Mouse (Mus musculus) megakaryocyte, adult 5-6 weeks (primary cell): ENCODE data around the gene Tarbp2. TPM values are rescaled to one million over a fixed set of nuclear protein-coding genes. Genes with fewer than 3 reads are reported as not detected.
A peak's percentile ranks its signal among the peaks of the same experiment; 100 is the strongest.

Source experiments
- ATAC-seq: 2 replicates; pipeline ENCODE4 v1.8.0; 2016; ENCODE audit warnings: mild to moderate bottlenecking, inconsistent platforms; ENCODE audit not compliant: poor library complexity, severe bottlenecking
- total RNA-seq, 2 experiments: library from RNA; stranded (forward) in 1 of 2; stranded (reverse) in 1 of 2; fragments of 153-499, 151-499 nt in 1 of 2; fragments of 221-1000, 200-1000 nt in 1 of 2; gene quantifications; 2 replicates each; pipeline versions ENCODE4 v1.2.3 to v1.2.4; 2015 to 2017

Tarbp2 gene
- total RNA-seq (2015) (10.7 and 14.1 TPM in 2 replicates), total RNA-seq (2017) (19.4 and 21.2 TPM in 2 replicates)

DNA sequence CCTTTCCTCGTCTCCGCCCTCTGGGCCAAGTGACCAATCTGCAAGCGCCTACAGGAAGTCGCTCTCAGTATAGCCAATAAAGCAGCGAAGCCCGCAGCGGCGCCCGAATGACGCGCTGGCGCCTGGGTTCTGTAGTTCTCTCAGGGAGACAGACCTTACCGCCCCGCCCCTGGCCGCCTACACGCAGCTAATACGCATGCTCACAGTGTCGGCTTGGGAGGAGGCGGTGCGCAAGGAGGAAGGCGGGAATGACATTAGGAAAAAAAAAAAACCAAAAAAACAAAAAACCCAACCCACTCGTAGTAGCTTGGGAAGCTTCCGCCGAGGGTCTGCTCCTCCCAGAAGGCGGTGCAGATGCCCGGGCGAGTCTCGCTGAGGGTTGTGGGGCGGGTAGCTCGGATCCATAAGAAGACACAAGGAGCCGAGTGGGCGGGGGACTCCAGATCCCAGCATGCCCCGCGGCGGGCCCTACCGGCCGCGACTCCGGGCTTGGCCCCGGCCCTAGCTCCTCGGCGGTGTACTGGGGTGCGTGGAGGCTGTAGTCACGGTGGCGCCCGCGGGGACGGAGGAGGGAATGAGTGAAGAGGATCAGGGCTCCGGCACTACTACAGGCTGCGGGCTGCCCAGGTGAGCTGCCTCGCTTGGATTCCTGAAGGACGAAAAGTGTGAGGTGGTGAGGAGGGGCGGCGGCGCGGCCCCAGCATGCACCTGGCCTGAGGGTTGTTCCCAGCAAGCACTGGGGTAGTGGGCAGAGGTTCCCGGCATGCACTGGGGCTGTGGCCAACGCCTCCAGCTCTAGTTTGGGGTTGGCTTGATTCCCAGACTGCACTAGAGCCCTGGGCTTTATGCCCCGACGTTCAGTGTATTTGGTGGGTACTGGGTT, at the start of gene Tarbp2:
TSS of gene Tarbp2 (plus strand) at position 217 of the 883 bp plus-strand sequence.
- ATAC-seq: peak; percentile 81

DNA sequence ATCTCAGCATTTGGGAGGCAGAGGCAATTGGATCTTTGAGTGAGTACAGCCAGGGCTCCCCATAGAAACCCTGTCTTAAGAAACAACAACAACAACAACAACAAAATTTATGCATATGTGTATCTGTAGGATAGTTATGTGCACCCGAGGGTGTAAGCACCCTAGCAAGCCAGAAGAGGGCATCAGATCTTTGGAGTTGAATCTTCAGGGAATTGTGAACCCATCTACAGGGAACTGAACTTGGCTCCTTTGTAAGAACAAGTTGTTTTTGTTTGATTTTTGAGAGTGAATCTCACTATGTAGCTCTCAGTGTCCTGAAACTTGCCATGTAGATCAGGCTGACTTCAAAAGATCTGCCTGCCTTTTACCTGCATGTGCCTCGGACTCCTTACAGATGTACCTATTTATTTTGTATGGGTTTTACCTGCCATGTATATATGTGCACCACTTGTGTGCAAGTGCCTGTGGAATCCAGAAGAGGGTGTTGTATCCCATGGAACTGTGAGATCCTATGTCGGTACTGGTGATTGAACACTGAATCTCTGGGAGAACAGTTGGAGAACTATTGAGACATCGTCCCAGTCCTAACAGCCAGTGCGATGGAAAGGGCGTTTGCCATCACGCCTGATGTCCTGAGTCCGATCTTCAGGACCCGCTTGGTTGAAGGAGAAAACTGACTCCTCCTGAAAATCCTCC, 49.2 kb upstream of the Tarbp2 start:
- ATAC-seq: no peak

DNA sequence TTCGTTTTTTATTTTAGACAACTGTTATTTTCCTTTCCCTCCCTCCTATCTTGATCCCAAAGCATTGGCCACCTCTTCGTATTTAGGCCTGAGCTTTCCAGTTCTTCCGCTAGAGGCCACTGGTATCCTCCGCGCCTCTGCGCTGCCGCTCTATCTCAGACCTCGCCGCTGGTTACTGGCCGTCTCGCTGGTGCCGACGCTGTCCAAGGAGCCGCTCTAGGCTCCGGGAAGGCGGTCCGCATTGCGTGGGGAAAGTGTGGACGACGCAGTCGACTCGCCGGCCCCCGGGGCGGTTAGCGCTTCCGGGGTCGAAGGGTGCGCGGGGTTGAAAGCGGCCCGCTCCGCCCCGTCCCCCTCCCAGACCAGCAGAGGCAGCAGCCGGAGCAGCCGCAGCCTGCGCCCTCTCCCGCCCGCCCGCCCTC, 47.8 kb upstream of the Tarbp2 start, which contains the start of gene Pcbp2:
TSS of gene Pcbp2 (plus strand) at position 357 of the 422 bp plus-strand sequence.
- ATAC-seq: peak; percentile 99

DNA sequence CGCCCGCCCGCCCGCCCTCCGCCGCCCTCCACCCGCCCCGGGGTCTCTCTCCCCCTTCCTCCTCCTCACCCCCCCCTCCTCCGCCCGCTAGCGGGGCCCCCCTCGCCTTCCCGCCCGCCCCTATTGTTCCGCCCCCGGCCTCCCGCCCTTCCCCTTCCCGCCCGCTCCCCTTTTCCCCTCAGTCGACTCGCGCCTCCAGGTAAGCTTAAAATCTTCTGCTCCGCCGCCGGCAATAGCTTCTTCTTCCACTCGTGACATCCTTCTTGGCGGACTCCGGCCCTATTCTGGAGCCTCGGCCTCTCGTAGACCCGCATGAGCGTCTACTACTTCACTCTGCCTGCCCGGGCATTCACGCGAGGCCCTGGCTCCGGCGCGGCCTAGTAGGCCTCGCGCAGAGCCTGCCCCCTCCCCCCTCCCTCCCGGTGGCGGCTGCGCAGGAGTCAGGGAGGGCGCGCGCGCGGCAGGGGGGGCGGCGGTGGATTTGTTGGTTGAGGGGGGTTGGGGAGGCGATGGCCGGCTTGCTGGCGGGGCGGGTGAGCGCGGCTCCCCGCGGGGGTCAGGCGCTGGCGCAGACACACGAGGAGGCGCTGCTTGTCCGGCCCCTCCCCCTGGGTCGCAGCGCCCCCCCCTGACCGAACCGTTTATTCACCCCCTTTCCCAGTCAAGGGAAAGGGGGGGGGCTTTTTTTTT, 47.2 kb upstream of the Tarbp2 start:
- peak; percentile 53 for ATAC-seq

DNA sequence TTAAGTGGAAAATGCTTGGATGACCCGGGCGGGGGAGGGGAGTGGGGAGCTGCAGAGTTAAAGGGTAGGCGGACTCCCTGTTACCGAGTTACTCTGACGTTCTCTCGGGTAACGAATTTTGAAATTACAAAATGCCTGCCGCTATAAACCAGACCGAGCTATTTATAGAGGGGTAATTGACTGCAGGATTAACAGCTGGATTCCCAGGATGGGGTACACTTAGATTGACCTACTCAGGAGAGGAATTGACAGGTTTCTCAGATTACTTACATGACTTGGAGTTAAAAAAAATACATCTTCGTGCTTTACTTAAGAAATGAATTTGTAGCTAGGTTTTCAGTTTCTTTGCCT, 46.7 kb upstream of the Tarbp2 start:
- no peak for ATAC-seq

DNA sequence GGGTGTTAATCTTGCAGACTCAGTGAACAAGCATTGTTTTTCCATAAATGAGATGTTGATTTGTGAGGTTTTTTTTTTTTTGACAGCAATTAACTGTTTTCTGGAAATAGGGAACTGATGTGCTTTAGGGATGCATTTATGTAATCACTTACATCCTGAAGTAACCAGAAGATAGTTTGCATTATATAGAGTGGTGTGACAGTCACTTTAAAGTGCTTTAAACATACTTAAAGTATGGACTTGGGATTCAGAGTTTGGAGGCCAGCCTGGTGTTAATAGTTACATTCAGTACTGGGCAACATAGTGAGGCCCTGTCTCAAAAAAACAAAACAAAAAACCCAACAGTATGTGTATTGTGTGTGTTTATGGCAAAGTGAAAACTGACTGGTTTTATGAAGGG, 46.3 kb upstream of the Tarbp2 start:
- no peak for ATAC-seq

DNA sequence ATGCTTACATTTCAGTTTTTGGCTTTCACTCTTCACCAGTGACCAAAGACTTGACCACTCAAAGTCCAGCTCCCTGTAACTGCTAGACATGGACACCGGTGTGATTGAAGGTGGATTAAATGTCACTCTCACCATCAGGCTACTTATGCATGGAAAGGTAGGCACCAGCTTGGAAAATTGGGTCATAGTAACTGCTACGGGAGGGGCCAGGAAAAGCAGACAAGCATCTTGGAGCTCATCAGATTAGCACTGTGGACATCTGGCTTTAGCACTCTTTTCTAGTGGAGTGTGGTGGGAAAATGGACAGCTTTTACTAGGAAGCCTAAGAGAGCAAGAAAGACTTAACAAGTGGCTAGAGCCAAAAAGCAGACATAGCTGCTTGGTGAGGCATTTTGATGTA, 44.7 kb upstream of the Tarbp2 start:
- ATAC-seq: no peak

DNA sequence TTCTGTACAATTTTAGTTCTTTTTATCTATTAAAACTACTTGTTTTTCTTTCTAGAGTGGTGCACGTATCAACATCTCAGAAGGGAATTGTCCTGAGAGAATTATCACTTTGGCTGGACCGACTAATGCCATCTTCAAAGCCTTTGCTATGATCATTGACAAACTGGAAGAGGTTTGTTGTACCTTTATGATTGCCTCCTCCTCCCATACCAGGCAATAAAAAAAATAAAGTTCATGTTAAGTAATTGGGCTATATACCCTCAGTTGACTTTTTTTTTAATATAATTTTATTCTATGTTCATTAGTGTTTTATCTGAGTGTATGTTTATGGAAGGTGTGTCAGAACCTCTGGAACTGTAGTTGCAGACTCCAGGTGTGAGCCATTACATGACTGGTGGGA, 43.5 kb upstream of the Tarbp2 start:
- no peak for ATAC-seq

DNA sequence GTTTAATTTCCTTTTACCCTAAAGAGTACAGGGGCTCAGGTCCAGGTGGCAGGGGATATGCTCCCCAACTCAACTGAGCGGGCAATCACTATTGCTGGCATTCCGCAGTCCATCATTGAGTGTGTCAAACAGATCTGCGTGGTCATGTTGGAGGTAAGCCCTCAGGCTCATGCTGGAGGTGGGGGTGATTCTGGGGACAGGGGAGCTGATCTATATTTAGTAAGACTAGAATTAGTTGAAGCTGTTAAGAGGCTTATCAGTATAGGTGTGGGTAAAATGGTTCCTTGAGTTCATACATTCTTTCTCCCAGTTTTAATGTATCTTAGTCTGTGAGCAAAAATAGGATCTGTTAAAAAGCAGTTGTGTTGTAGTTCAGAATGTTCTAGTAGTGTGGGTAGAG, 34.9 kb upstream of the Tarbp2 start:
- no peak for ATAC-seq

DNA sequence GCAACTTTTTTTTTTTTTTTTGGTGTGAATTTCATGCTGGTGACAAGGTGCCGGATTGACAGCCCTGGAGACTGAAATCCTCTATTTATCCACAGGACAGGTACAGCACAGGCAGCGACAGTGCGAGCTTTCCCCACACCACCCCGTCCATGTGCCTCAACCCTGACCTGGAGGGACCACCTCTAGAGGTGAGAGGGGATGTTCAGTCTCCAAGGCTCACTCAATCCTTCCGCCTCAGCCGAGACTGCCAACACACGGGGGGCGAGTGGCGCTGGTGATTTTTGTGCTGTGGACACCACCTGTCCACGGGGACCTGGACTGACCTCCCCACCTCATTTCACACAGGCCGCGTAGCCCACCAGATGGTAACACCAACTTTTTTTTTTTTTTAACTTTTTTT, 32.1 kb upstream of the Tarbp2 start:
- no peak for ATAC-seq

DNA sequence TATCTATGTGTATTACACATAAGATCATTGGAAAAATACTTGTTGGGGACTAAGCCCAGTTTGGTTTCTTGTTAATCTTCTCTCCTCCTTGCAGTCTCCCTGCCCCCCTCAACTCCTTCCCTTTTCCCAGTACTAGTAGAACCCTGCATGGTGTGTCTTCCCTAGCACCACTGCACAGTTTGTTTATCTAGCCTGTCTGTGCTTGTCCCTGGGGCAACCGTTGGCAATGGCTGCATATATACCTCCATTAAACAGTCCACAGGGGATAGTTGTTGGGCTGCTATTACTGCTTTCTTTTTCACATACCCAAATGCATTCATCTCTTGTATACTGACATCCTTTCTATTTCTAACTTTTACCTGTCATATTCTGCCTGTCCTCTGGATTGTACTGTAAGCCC, 30.3 kb upstream of the Tarbp2 start:
- ATAC-seq: no peak

DNA sequence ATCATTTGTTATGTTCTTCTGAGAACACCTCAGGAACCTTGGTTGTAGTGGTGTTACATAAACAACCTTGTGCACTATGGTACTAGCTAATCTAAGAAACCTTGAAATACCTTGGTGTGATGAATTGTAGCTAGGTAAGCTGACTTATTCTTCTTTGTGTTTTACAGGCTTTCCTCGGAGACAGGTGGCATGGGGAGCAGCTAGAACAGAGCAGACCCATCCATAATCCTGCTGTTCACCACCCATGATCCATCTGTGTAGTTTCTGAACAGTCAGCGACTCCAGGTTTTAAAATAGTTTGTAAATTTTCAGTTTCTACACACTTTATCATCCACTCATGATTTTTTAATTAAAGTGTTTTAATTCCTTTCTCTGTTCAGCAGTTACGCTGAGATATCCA, 19.7 kb upstream of the Tarbp2 start:
- ATAC-seq: no peak

DNA sequence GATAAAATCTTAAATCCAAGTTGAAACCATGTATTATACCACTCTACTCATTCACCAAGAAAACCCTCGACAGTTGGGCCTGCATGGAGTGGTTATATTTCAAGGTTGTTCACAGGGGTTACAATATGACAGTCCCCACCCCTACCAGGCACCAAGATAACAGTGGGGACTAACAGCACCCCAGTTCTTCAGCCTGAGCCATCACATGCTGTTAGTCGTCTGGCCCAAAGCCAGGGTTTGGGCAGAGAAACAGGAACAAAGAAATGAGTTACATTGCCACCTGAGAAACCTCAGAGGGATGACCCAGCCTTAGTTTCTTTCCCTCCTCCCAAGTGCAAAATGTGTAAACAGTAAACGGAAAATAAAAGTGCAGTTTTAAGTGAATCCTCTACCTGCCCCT, 18.6 kb upstream of the Tarbp2 start:
- ATAC-seq: peak; percentile 47; the same call in 1 of the 2 replicates

DNA sequence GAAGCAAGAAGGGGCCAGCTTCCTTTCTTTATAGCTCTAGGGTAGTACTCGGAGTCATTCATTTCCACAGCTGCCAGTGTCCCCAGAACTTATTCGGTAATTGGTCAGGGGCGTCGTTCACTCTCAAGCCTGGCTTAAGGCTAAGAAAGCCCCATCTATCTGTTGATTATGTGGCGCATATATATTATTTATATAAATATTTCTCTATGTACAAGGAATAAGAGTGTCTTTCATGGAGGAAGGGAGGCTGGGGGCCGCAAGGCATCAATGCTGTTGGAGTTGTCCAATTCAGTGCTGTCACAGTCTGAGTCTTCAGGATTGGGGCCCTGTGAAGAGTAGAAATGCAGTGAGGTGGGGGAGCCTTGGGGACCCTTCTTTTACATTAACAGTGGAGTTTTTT, 18.1 kb upstream of the Tarbp2 start:
- no peak for ATAC-seq

DNA sequence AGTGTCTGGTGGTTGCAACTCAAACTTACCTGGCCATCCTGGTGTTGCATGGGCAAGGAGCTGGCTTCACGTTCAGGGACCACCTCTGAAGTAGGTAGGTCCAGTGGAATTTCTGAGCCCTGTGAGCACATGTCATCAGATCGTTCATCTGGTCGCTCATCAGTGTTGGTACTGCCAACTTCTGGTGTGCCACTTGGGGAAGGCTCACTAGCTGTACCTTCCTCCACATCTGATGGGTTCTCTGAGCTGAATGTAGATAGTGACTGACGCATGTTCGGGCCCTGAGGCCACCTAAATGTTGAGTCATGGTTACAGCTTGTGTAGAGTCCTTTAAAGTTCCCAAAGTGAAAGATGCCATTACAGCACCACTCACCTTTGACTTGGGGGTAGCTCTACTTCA, 17.5 kb upstream of the Tarbp2 start:
- no peak for ATAC-seq

DNA sequence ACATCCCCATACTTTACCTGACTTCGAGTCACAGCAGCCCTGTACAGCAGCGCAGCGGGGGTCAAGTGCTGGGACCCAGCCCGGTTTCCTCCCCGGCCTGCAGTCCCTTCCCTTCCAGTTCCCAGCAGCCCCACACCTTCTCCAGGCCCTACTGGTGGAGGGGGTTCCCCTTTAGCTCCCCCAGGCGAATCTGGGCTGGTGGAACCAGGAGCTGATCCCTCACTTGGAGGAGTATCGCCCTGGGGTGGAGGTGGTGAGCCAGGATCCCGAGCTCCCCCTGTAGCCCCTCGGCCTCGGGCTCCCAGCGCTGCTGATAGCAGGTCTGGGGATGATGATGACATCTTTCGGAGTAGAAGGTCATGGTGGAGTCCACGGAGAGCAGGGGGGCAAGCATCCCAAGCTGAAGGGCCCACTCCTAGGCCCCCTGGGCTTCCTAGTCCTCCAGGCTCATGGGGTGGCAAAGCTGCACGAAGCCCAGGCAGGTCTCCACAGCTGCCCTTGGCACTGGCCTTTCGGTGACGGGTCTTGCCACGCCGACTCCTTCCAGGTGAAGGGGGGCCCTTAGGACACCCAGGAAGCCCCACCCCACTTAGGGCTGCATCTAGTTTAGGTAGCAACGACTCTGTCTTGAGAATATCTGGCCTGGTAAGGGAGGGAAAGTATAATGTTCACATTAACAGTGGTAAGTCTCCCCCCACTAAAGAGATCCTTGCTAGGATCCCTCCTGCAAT, 16.7 kb upstream of the Tarbp2 start:
- no peak for ATAC-seq

DNA sequence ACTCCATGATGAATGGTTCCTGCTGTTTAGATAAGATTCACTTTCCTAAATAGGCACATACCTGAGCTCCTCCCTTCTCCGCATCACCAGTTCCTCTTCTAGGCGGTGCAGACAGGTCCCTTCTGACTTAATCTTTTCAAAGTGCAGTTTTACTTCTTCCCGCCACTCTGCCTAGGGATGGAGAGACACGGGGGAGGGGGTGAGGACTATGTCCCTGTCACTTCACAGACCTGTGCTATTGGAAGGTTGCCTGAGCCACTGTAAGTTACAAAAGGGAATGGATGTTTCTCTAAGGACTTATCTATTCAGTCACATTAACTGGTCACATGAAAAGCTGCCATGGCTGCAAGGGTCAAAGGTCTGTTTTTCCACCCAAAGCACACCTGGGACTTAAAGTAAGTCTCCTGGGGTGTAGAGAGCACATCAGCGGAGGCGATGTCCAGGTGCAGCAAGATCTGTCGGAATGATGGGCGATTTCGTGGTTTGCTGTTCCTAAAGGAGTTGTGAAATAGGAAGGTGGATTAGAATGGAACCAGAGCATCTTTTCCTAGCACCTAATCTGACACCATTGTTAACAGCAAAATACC, 15.6 kb upstream of the Tarbp2 start:
- ATAC-seq: no peak

DNA sequence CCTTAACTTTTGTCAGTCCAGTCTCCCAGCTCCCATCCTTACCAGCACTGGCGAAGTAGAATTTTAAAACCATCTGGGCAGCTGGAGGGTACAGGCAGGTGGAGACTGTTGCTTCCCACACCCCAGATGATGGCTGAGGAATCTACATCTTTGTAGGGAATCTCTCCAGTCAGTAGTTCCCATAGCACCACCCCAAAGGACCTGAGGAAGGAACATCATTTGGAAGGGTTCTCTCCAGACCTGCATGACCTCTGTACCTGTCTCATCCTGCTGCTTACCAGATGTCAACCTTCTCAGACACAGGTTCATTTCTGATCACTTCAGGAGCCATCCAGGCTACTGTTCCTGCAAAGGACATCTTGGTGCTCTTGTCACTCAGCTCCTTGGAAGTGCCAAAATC, 14.5 kb upstream of the Tarbp2 start, which contains the start of gene Gm10337:
TSS of gene Gm10337 (plus strand) at position 276 of the 400 bp plus-strand sequence.
- no peak for ATAC-seq

DNA sequence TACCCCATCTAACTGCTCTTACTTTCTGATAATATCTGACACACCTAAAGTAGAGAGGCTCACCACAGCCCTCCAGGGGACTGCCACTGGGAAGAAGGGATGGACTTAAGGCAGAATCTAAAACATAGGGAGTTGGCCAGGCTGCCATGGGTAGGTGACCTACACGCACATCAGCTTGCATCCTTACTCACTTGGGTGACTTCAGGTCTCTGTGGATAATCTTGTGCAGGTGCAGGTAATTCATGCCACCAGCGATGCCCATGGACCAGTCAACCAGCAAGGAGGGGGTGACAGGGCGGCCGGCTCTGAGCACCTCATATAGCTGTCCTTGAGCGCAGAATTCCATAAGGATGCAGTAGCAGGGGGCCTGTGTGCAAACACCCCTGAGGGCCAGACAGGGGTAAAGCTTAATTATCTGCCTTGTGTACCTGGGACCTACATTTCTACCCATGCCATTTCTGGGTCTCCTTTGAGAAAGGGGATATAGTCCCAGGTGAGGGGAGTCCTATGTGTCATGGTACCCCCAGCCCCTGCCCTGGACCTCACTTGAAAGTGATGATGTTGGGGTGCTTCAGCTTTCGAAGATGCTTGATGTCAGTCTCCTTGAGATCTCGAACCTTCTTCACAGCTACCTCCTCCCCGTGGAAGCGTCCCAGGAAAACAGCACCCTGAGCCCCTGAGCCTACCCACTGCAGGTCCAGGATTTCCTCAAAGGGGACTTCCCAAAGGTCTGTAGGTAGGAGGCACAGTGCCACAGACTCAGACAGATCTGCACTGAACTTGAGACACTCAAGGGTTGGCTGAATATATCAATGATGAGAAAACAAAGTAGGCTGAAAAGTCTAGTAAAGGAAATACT, 13.8 kb upstream of the Tarbp2 start:
- ATAC-seq: no peak
